Mouse (Mus musculus): ENCODE data around the gene Hmcn1. TPM values are rescaled to one million over a fixed set of nuclear protein-coding genes. Genes with fewer than 3 reads are reported as not detected.

The Hmcn1 gene
- total and polyA plus RNA-seq, 2 experiments, result 1.0 to 2.7 TPM

DNA sequence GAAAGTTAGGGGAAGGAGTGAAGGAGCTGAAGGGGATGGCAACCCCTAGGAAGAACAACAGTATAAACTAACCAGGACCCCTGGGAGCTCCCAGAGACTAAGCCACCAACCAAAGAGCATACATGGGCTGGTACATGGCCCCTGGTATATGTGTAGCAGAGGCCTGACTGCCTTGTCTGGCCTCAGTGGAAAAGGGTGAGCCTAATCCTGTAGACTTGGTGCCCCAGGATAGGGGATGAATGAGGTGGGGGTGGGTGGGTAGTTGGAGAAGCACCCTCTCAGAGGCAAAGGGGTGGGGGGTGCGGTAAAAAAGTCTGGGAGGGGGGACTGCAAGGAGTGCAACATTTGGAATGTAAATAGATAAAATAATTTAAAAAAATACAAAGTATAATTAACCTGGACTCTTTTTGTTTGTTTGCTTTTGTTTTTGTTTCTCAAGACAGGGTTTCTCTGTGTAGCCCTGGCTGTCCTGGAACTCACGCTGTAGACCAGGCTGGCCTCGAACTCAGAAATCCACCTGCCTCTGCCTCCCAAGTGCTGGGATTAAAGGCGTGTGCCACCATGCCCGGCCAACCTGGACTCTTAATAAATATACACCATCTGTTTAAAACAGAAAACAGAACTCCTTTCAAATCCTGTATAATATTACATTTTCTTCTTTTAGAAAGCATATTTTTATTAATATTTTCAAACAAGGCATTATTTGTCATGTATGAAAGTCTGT, 423.3 kb downstream of the Hmcn1 start:
- WGBS, result 92% methylated on average over 5 of the region's 5 CpGs
- Histone ChIP-seq H3K79me2 (ENCODE audit: control insufficient read depth, insufficient read depth, low read length) (no peaks in the 10 kb centered on the region), H3K9ac (ENCODE audit: low read depth, low read length) (no peak overlapping the region), H3K36me3 (ENCODE audit: control insufficient read depth, insufficient read depth, low read length) (no peaks in the 10 kb centered on the region), H3K27me3 (ENCODE audit: control insufficient read depth, insufficient read depth, low read length) (no peaks in the 10 kb centered on the region), H3K4me1 (ENCODE audit: control insufficient read depth, insufficient read depth, low read length) (no peaks in the 10 kb centered on the region), H3K27ac (replicated peaks; ENCODE audit: insufficient read depth, low read depth, low read length) (no peak overlapping the region), H3K4me3 (ENCODE audit: insufficient read depth, low read depth, low read length) (no peak overlapping the region)
- no peak for DNase-seq (ENCODE audit: extremely low read depth, low read depth, low spot score)
- TF ChIP-seq CTCF (IDR thresholded peaks at IDR 0.05; ENCODE audit: low read depth, low read length), result no peak
- TF ChIP-seq POLR2A (IDR thresholded peaks at IDR 0.05; ENCODE audit: extremely low read depth, insufficient read depth, low read length), result no peak

DNA sequence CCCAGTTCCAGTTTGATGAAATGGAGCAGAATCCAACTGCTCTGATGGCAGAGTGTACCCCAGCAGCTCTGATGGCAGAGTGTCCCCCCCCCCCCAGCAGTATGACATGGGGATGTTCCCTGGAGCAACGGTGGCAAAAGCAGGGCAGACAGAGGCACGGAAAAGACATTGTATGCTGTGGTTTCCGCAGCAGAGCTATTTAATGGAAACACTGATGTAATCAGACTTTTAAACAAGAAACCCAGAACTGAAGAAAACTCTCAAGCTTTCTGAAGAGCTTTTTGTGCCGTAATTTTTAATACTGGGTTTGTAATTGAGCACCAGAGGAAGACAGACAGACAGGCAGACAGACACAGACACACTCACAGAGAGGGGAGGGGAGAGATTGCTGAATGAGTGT, 426.9 kb downstream of the Hmcn1 start:
- WGBS, result 88% methylated on average over 4 of the region's 4 CpGs
- H3K4me1 ChIP-seq (ENCODE audit: control insufficient read depth, insufficient read depth, low read length), result no peaks in the 10 kb centered on the region
- H3K36me3 ChIP-seq (ENCODE audit: control insufficient read depth, insufficient read depth, low read length), result no peaks in the 10 kb centered on the region
- H3K27ac ChIP-seq (replicated peaks; ENCODE audit: insufficient read depth, low read depth, low read length), result no peak overlapping the region
- no peaks in the 10 kb centered on the region for H3K27me3 ChIP-seq (ENCODE audit: control insufficient read depth, insufficient read depth, low read length)
- no peak overlapping the region for H3K4me3 ChIP-seq (ENCODE audit: insufficient read depth, low read depth, low read length)
- H3K9ac ChIP-seq (ENCODE audit: low read depth, low read length), result no peak overlapping the region
- no peak for TF ChIP-seq POLR2A (IDR thresholded peaks at IDR 0.05; ENCODE audit: extremely low read depth, insufficient read depth, low read length)
- TF ChIP-seq CTCF (IDR thresholded peaks at IDR 0.05; ENCODE audit: low read depth, low read length), result no peak
- DNase-seq (ENCODE audit: extremely low read depth, low read depth, low spot score), result no peak
- H3K79me2 ChIP-seq (ENCODE audit: control insufficient read depth, insufficient read depth, low read length), result no peaks in the 10 kb centered on the region

- H3K4me1 ChIP-seq (ENCODE audit: control insufficient read depth, insufficient read depth, low read length), result no peaks in the 10 kb centered on the region
- no peak for DNase-seq (ENCODE audit: extremely low read depth, low read depth, low spot score)
- H3K36me3 ChIP-seq (ENCODE audit: control insufficient read depth, insufficient read depth, low read length), result no peaks in the 10 kb centered on the region
- H3K9ac ChIP-seq (ENCODE audit: low read depth, low read length), result no peak overlapping the region
- H3K79me2 ChIP-seq (ENCODE audit: control insufficient read depth, insufficient read depth, low read length), result no peaks in the 10 kb centered on the region
- 77% methylated on average over 3 of the region's 3 CpGs for WGBS
- H3K4me3 ChIP-seq (ENCODE audit: insufficient read depth, low read depth, low read length), result no peak overlapping the region
- no peak overlapping the region for H3K27ac ChIP-seq (replicated peaks; ENCODE audit: insufficient read depth, low read depth, low read length)
- no peaks in the 10 kb centered on the region for H3K27me3 ChIP-seq (ENCODE audit: control insufficient read depth, insufficient read depth, low read length)
- TF ChIP-seq POLR2A (IDR thresholded peaks at IDR 0.05; ENCODE audit: extremely low read depth, insufficient read depth, low read length) (no peak), CTCF (IDR thresholded peaks at IDR 0.05; ENCODE audit: low read depth, low read length) (no peak)
These were observed 436.6 kb downstream of the Hmcn1 start for GRCm38 (mm10) chr1:150556621-150557020.

DNA sequence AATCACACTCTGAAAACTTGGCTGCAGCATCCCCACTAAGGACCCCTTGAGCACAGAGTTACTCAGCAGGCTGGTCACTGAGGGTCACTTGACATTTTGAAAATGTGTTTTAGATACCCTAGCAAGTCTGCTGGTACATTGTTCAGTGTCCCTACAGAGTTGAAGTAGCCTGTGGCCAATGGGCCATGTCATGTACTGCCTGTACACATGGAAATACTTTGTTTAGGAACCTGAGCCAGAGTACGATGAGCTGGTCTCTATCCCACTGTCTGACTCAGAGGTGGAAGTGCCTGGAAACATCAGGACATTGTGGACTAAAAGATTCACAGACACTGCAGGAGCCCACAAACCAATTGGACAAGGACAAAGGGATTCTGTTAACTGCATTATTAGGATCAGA, 441.8 kb downstream of the Hmcn1 start:
- no peak overlapping the region for H3K27ac ChIP-seq (replicated peaks; ENCODE audit: insufficient read depth, low read depth, low read length)
- H3K27me3 ChIP-seq (ENCODE audit: control insufficient read depth, insufficient read depth, low read length), result no peaks in the 10 kb centered on the region
- H3K4me3 ChIP-seq (ENCODE audit: insufficient read depth, low read depth, low read length), result no peak overlapping the region
- TF ChIP-seq CTCF (IDR thresholded peaks at IDR 0.05; ENCODE audit: low read depth, low read length), result no peak
- no peak for TF ChIP-seq POLR2A (IDR thresholded peaks at IDR 0.05; ENCODE audit: extremely low read depth, insufficient read depth, low read length)
- no peaks in the 10 kb centered on the region for H3K36me3 ChIP-seq (ENCODE audit: control insufficient read depth, insufficient read depth, low read length)
- H3K79me2 ChIP-seq (ENCODE audit: control insufficient read depth, insufficient read depth, low read length), result no peaks in the 10 kb centered on the region
- H3K9ac ChIP-seq (ENCODE audit: low read depth, low read length), result no peak overlapping the region
- no peak for DNase-seq (ENCODE audit: extremely low read depth, low read depth, low spot score)
- H3K4me1 ChIP-seq (ENCODE audit: control insufficient read depth, insufficient read depth, low read length), result no peaks in the 10 kb centered on the region
- WGBS, result 95% methylated on average over 1 of the region's 1 CpGs

DNA sequence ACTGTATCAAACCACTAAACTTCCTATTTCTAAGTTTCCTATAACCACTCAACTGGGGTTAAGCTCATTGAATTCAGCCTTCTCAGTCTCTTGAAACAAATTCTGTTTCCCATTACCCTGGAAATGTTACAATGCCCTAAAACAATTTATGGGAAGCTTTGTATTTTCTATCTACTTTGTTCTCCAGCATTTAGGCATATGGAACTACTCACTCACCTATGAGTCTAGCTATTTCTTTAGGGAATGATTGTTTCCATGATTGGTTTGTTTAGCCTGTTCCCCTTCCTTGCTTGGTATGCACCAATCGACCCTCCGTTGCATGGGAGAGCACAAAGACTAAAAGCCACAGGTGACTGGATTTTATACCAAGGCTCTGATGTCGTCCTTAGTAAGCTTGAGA, 446.8 kb downstream of the Hmcn1 start:
- Histone ChIP-seq H3K27me3 (ENCODE audit: control insufficient read depth, insufficient read depth, low read length) (no peaks in the 10 kb centered on the region), H3K4me1 (ENCODE audit: control insufficient read depth, insufficient read depth, low read length) (no peaks in the 10 kb centered on the region), H3K79me2 (ENCODE audit: control insufficient read depth, insufficient read depth, low read length) (no peaks in the 10 kb centered on the region), H3K27ac (replicated peaks; ENCODE audit: insufficient read depth, low read depth, low read length) (no peak overlapping the region), H3K9ac (ENCODE audit: low read depth, low read length) (no peak overlapping the region), H3K36me3 (ENCODE audit: control insufficient read depth, insufficient read depth, low read length) (no peaks in the 10 kb centered on the region), H3K4me3 (ENCODE audit: insufficient read depth, low read depth, low read length) (no peak overlapping the region)
- no peak for TF ChIP-seq POLR2A (IDR thresholded peaks at IDR 0.05; ENCODE audit: extremely low read depth, insufficient read depth, low read length)
- TF ChIP-seq CTCF (IDR thresholded peaks at IDR 0.05; ENCODE audit: low read depth, low read length), result no peak
- WGBS, result 79% methylated on average over 3 of the region's 3 CpGs
- DNase-seq (ENCODE audit: extremely low read depth, low read depth, low spot score), result no peak

DNA sequence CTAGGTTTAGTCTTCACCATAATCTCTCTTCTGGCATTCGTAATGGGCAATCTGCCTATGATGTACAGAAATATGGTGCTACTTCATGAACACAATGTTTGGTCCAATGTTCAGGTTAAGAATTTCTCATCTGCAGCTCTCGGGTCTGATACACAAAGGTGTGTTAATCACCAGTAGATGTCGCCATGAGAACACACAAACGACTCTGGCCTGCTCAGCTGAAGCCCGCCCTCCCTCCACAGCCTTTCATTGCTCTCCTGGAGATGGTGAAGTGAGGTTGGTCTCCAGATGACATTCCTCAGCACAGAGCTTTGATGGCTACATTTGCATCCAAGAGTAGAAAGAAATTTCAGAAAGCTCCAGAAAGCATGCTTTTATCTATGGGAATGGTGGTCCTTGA, 453.0 kb downstream of the Hmcn1 start:
- DNase-seq (ENCODE audit: extremely low read depth, low read depth, low spot score), result peak; percentile 41

More for the DNA sequence above, 453.0 kb downstream of the Hmcn1 start:
- Histone ChIP-seq H3K27me3 (ENCODE audit: control insufficient read depth, insufficient read depth, low read length) (no peaks in the 10 kb centered on the region), H3K9ac (ENCODE audit: low read depth, low read length) (no peak overlapping the region), H3K36me3 (ENCODE audit: control insufficient read depth, insufficient read depth, low read length) (no peaks in the 10 kb centered on the region), H3K4me3 (ENCODE audit: insufficient read depth, low read depth, low read length) (no peak overlapping the region), H3K27ac (replicated peaks; ENCODE audit: insufficient read depth, low read depth, low read length) (no peak overlapping the region), H3K4me1 (ENCODE audit: control insufficient read depth, insufficient read depth, low read length) (no peaks in the 10 kb centered on the region), H3K79me2 (ENCODE audit: control insufficient read depth, insufficient read depth, low read length) (no peaks in the 10 kb centered on the region)
- TF ChIP-seq POLR2A (IDR thresholded peaks at IDR 0.05; ENCODE audit: extremely low read depth, insufficient read depth, low read length), result no peak
- TF ChIP-seq CTCF (IDR thresholded peaks at IDR 0.05; ENCODE audit: low read depth, low read length), result peak; percentile 81
- 7% methylated on average over 5 of the region's 5 CpGs for WGBS
